Mouse (Mus musculus) right cerebral cortex, postnatal 25 days (tissue): ENCODE measurements around the gene Plac9a.
"Not testable (repeated sequence)": the region's sequence is repeated elsewhere in the genome, so short reads cannot be mapped to it uniquely, and the experiment has no call there.

Experiments used
- DNase-seq: peaks from one replicate; pipeline ENCODE4 v3.0.0; 2022

The Plac9a gene

GRCm38 (mm10) chr14:25903000-25903399 lies at the start of gene Plac9a:
Gene Plac9a, minus strand, starts transcription at chr14:25903100.
- not testable (repeated sequence) for DNase-seq

- not testable (repeated sequence) for DNase-seq
Observed at GRCm38 (mm10) chr14:25938004-25938403, 35.1 kb upstream of the Plac9a start, which contains the start of gene Cphx1. Gene Cphx1, plus strand, starts transcription at chr14:25938304.

- not testable (repeated sequence) for DNase-seq
Observed at GRCm38 (mm10) chr14:25936867-25937630, 34.1 kb upstream of the Plac9a start.

- not testable (repeated sequence) for DNase-seq
Observed at GRCm38 (mm10) chr14:25927562-25927881, 24.6 kb upstream of the Plac9a start, which contains the start of gene Tmem254a. Gene Tmem254a, minus strand, starts transcription at chr14:25927672.

- DNase-seq, result not testable (repeated sequence)
Observed at GRCm38 (mm10) chr14:25926814-25927561, 24.1 kb upstream of the Plac9a start.

- DNase-seq, result not testable (repeated sequence)
Observed at GRCm38 (mm10) chr14:25918427-25919170, 15.7 kb upstream of the Plac9a start.

- DNase-seq, result not testable (repeated sequence)
Observed at GRCm38 (mm10) chr14:25908976-25909375, 6.1 kb upstream of the Plac9a start.

GRCm38 (mm10) chr14:25907272-25907671 lies 4.4 kb upstream of the Plac9a start:
- not testable (repeated sequence) for DNase-seq

GRCm38 (mm10) chr14:25905243-25905642 lies 2.3 kb upstream of the Plac9a start:
- peak; percentile 3 for DNase-seq

GRCm38 (mm10) chr14:25895686-25896085 lies 7.2 kb downstream of the Plac9a start:
- DNase-seq, result not testable (repeated sequence)

GRCm38 (mm10) chr14:25894566-25894965 lies 8.3 kb downstream of the Plac9a start:
- not testable (repeated sequence) for DNase-seq

- DNase-seq, result not testable (repeated sequence)
Observed at GRCm38 (mm10) chr14:25885886-25886285, 17.0 kb downstream of the Plac9a start.

- DNase-seq, result not testable (repeated sequence)
Observed at GRCm38 (mm10) chr14:25881769-25882168, 21.1 kb downstream of the Plac9a start.

GRCm38 (mm10) chr14:25876640-25877039 lies 26.3 kb downstream of the Plac9a start:
- DNase-seq, result not testable (repeated sequence)

- DNase-seq, result no peak
Observed at GRCm38 (mm10) chr14:25872461-25873415, 30.2 kb downstream of the Plac9a start.

GRCm38 (mm10) chr14:25869135-25869878 lies 33.6 kb downstream of the Plac9a start:
- no peak for DNase-seq

- no peak for DNase-seq
Observed at GRCm38 (mm10) chr14:25868706-25869105, 34.2 kb downstream of the Plac9a start.

- no peak for DNase-seq
Observed at GRCm38 (mm10) chr14:25867834-25868233, 35.1 kb downstream of the Plac9a start.

- no peak for DNase-seq
Observed at GRCm38 (mm10) chr14:25866832-25867231, 36.1 kb downstream of the Plac9a start.

- DNase-seq, result no peak
Observed at GRCm38 (mm10) chr14:25866384-25866783, 36.5 kb downstream of the Plac9a start.

- DNase-seq, result no peak
Observed at GRCm38 (mm10) chr14:25865251-25865650, 37.6 kb downstream of the Plac9a start.
